Mouse (Mus musculus): ENCODE results near the gene Vwa2. TPM values are rescaled to one million over a fixed set of nuclear protein-coding genes. Genes with fewer than 3 reads are reported as not detected.

Gene Vwa2
- total RNA-seq, 2 experiments from 2014 or later = not detected

DNA sequence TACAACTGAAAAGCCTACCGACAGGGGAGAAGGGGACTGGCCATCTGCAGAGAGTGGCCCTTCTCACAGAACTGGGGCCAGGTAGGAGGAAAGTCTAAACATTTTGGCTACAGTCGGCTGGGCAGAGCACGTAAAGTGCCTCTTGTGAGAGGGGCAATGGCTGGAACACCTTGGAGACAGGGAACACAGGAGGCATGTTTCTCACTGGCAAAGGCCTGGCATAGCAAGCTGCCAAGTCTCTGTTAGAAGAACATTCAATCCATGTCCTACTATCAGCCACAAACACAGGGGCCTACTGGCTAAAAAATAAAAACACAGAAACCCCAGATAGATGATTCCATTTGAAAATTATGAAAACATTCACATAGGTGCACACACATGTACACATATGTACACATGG is 72.7 kb downstream of the Vwa2 start:
- no peak for DNase-seq (ENCODE audit: extremely low spot score in 1 of 2, low spot score in 1 of 2)

DNA sequence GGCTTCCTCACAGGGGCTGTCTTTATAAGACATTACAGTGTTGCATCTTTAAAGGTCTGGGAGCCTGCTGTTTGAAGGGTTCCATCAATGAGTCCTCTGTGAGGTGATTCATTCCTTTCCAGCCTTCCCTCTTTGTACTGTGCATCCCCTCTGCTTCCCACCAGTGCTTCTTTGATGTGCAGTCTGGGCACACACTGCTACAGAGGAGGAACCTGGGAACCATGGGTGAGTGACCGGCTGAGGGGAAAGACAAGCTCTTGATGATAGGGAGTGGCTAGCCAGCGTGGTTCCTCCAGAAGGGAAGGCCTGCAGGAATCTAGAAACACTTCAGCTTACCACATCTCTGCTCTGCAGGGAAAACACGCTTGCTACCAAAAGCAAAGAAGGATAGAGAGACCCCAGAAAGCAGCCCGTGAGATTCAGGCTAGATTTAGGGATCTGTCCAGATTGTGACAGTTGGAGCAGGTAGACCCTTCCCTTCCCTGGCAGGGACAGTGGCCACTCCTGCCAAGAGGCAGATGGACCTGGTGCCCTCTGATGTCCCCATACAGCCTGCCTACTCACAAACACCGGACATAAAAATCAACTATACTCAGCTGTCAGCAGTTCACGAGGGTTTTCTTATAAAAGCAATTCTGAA is 74.0 kb downstream of the Vwa2 start:
- no peak for DNase-seq (ENCODE audit: extremely low spot score in 1 of 2, low spot score in 1 of 2)

DNA sequence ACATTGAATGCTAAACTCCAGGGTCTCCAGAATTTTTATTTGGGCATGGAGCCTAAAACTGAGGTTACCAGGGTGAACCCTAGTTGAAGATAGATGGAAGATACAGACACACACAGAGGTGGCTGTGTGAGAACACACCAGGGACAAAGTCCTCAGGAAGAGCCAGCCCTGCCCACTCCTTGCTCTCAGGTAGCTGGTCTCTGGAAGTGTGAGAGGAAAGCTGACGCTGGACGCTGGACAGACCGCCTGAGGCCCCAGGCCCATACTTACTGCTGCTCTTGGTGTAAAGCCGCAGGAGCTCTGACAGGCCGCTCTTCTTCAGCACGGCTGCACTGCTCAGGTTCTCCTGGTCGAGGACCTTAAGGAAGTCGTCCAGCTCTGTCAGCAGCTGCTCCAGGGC is 75.8 kb downstream of the Vwa2 start:
- DNase-seq (ENCODE audit: extremely low spot score in 1 of 2, low spot score in 1 of 2) = no peak

DNA sequence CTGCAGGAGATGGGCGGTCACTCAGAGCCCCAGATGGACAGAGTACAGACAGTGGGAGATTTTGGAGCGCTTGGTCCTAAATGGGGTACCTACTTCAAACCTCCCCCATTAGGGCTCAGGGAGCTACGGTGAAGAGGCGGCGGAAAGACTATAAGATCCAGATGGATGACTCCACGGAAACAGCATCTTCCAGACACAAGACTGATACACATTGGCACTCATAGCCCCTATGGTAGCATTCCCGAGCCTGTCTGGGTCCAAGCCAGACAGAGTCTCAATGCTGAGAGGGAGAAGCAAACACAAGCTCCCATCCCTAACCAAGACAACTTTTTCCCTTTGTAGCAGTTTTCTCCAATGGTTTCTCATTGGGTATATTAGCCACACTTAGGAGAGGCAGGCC is 76.8 kb downstream of the Vwa2 start:
- DNase-seq (ENCODE audit: extremely low spot score in 1 of 2, low spot score in 1 of 2) = no peak

DNA sequence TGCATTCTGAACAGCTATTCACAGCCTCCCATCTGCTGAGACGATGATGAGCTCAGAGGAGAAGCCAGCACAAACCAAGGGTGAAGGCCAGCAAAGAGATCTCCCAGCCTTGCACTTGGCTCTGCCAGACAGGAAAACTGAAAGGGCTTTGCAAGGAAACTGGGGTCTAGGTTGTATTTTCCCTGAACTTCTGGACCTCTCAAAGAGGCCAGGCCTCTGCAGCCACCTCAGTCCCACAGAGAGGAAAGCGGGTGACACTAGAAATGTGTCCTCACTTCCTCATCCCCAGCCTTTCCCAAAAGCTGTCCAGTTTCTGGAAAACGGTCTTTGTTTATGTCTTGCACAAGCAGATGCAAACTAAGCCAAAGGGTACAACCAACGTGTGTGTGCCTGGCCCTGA is 79.8 kb downstream of the Vwa2 start:
- no peak for DNase-seq (ENCODE audit: extremely low spot score in 1 of 2, low spot score in 1 of 2)

DNA sequence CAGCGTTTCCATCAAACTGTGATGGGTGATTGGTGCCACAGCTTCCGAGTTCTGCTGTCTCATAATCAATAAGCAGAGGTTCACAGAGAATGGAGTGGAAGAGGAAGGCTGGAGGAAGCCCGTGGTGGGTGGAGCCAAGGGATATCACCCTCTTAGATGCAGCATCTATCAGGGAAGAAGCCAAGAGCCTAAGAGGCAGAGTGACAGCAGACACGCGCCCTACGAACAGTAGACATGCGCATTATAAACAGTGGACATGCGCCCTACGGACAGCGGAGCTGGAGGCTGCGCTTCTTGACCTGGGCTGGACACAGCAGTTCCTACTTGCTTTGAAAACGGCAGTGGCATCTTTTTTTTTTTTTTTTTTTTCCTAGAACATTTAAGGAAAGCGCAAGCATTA is 80.8 kb downstream of the Vwa2 start:
- no peak for DNase-seq (ENCODE audit: extremely low spot score in 1 of 2, low spot score in 1 of 2)

DNA sequence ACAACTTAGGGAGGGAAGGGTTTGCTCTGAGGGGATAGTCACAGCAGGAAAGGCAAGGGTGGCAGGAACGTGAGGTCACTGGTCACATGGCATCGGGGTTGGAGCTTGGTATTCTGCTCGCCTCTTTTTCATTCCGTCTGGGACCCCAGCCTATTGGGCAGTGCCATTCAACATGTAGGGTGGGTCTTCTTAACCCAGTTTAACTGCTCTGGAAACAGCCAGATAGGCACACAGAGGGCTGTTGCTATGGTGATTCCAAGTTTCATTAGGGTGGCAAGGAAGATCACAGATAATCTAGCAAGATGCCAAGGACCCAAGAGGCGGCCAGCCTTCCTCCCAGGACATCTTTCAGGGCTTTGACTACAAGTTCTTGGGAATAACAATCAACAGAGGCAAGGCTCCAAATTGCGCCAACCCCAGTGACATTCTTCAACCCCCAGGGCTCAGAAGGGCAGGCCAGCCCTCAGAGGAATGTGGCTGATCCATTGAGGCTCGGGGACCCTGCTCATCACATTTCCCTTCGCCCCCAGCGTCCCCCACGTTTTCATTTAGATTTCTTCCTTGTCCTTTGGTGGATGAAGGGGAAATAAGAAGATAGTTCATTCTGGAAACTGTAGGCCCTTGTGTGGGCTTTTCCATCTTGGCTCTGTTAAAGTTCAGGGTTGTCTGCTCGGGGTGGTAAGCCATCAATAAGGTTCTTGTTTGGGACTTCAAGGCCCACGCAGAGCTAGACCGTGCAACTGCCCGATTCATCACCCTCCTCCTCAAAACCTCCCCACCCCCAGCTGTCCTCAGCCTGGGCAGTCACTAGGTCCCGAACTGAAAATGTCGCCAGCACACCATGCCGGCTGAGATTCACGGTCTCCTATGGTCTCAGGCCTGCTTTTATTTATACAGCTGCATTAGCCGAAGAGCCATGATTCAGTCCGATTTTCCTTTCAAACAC is 81.8 kb downstream of the Vwa2 start:
- no peak for DNase-seq (ENCODE audit: extremely low spot score in 1 of 2, low spot score in 1 of 2)

DNA sequence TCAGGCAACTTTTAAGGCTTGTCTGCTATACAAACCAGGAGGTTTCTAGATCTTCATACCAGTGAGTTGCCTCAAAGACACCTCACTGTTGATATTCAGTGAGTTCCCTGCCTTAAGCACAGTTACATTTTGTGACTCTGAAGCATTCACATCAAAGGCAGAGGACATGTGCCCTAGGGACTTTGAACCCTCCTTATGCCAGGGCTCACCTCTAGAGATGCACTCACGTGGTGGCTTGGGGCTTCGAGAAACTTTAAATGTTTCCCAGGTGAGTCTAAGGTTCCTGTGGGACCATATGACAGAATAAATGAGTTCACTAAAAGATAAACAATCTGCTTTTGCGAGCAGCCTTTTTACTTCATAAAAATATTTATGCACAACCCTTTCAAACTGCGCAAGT is 84.0 kb downstream of the Vwa2 start:
- DNase-seq (ENCODE audit: extremely low spot score in 1 of 2, low spot score in 1 of 2) = no peak

DNA sequence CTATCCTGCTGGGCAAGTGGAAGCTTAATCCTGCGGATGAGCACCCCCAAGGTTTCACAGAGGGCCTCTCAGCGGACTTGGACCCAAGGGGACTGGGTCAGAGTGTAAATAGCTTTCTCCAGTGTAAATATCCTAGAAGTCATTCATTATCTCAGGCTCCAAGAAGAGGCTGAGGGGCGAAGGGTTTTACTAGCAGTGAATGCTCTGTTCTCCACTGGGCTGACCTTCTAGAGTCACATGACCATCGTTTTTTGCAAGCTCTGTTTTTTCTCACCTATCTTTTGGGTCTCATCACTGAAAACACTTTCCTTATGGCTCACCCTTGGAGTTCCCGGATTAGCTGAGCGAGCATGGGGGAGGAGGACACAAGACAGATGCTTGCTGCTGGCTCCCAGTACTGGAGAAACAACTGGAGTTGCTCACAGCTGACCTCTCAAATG is 84.6 kb downstream of the Vwa2 start:
- no peak for DNase-seq (ENCODE audit: extremely low spot score in 1 of 2, low spot score in 1 of 2)

DNA sequence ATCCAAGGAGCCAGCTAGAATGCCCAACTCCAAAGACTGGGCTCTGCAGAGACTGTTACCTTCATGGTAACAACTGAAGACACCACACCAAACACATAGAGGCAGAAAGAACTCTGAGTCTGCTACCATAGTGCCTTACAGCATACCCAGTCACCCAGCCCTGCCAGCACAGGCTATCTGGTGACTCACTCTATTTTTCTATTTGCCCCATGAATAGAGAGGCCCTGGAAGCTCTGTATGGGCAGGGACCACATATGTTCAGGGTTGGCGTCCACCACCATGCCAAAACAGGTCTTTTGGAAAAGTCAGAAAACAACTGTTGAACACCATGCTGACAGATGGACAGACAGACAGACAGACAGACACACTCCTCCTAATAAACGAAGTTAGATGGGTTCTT is 85.0 kb downstream of the Vwa2 start:
- no peak for DNase-seq (ENCODE audit: extremely low spot score in 1 of 2, low spot score in 1 of 2)

DNA sequence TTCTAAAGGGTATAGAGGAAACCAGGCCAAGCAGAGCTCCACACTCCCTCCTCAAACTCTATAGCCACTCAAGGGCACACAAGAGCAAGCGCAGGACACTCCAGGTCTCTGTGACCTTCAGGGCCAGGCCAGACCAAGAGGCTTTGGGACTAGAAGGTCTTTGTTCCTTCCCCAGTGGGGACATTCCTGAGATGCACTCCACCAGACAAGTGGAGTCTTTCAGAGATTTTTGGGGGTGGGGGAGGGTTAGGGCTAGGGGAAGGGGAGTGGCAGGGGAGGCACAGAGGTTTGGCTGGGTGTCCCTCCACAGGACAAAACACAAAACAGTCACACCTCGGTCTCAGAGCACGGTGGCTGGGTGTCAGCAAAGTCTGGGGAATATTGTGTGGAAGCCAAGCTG is 85.6 kb downstream of the Vwa2 start:
- DNase-seq (ENCODE audit: extremely low spot score in 1 of 2, low spot score in 1 of 2) = no peak

Other genes with a start within 250 kb of the Vwa2 start
- 10 to 100 TPM; 17.6 to 18.4 TPM for gene Adrb1, start 152.1 kb upstream of the Vwa2 start, total RNA-seq (2021)
- 10 to 100 TPM; 44.4 to 46.3 TPM for gene Ccdc186, start 52.1 kb upstream of the Vwa2 start, total RNA-seq (2021)
- gene Tdrd1, start 48.0 kb upstream of the Vwa2 start, total RNA-seq (2021) = under 1 TPM; 0.34 to 0.56 TPM
- 10 to 100 TPM; 12.6 to 13.7 TPM for gene Afap1l2, start 134.0 kb downstream of the Vwa2 start, total RNA-seq (2021)